Mouse (Mus musculus): ENCODE data around the gene Gng7.
"Not testable (repeated sequence)": the region's sequence is repeated elsewhere in the genome, so short reads cannot be mapped to it uniquely, and the experiment has no call there.

Gene Gng7

DNA sequence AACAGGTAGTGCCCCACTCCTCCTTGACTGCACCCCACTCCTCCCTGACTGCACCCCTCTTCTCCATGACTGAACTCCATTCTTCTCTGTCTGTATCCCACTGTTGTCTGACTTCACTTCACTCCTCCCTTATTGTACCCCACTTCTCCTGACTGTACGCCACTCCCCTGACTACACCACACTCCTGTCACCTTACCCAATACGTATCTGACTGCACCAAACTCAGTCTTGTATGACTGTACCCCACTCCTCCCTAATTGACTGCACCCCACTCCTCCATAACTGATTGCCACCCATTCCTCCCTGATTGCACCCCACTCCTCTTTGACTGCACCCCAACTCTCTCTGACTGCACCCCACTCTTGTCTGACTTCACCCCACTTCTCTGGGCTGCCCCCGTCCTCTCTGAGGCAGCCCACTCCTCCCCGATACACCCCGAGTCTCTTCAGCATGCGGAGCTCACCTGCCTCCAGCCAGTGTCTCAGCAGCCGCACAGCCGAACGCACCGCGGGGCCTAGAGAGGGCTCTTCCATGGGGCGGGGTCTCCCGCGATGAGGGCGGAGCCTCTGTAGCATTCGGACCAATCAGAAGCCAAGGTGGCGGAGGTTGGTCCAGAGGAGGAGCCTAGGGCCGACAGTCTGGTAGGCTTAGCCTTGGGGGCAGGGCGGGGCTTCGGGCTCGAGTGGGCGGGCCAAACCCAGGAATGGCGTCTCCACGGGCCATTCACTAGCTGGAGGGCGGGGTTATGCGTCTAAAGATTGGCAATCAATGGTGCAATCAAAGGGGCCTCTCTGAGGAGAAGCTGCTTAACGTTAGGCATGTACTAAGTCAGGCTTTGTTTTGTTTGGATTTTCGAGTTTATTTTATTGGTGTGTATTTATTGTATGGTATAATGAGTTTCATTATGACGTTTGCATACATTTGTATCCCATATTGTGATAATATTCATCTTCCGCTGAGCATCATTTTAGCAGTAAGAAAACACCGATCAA lies at the start of gene Gng7:
Gng7 (minus strand) TSS at position 553 of the 992 bp plus-strand sequence.
- DNase-seq (ENCODE audit: low spot score in 2 of 2) = peak; percentile 89 to 93

DNA sequence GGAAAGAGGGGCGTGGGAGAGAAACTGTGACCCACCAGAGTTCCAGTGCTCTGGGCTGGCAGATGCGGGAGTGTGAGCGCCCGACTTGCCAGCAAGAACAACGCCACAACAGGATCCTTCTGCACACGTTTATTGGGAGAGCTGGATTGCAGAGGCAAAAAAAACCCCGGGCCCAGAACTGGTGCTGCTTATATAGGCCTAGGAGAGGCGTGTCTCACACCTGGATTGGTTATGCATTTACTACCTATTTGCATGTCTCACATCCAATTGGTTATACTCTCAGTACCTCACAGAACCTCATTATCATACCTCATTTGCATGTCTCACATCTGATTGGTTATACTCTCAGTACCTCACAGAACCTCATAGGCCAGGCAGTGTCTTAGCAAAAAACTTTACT lies 49.8 kb upstream of the Gng7 start:
- not testable (repeated sequence) for DNase-seq (ENCODE audit: low spot score in 2 of 2)

GRCm38 (mm10) chr10:81062710-81063109 lies 48.0 kb upstream of the Gng7 start:
- no peak for DNase-seq (ENCODE audit: low spot score in 2 of 2)

- peak; percentile 98 to 99 for DNase-seq (ENCODE audit: low spot score in 2 of 2)
Measured at GRCm38 (mm10) chr10:81059603-81060543, 45.1 kb upstream of the Gng7 start, which contains the start of gene Sgta. Gene Sgta, minus strand, starts transcription at chr10:81060181.

DNA sequence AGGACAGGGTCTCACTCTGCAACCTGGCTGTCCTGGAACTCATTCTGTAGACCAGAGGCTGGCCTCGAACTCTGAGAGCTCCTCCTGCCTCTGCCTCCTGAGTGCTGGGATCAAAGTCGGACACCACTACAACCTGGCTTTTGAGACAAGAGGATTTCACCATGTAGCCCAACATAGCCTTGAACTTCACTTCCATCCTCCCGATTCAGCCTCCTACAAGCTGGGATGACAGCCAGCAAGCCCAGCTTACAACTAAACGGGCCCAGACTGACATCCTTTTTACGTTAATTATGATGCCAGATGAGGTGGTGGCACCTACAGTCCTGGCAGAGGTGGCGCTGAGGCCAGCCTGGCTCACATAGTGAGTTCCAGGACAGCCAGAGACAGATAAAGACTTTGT lies 44.2 kb upstream of the Gng7 start:
- DNase-seq (ENCODE audit: low spot score in 2 of 2) = no peak

- DNase-seq (ENCODE audit: low spot score in 2 of 2) = no peak
Measured at GRCm38 (mm10) chr10:81057406-81058130, 42.8 kb upstream of the Gng7 start.

GRCm38 (mm10) chr10:81055802-81056340 lies 41.1 kb upstream of the Gng7 start:
- not testable (repeated sequence) for DNase-seq (ENCODE audit: low spot score in 2 of 2)

DNA sequence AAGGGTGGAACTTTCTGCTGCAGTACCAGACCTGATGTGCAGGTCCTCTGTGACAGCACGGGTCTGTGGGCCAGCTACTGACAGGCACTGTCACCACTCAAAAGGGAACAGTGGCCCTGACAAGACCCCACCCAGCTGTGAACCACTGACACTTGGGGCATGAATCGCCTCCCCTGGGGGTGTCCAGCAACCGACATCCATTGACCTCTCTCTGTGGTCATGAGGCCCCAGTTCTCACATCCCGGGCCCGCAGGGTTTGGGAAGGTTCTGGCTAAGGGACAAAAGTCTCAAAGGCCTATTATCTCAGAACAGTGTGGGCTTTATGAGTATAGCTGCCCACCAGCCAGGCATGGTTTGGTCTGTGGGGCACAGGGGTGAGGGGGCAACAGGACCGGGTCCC lies 40.4 kb upstream of the Gng7 start:
- no peak for DNase-seq (ENCODE audit: low spot score in 2 of 2)

DNA sequence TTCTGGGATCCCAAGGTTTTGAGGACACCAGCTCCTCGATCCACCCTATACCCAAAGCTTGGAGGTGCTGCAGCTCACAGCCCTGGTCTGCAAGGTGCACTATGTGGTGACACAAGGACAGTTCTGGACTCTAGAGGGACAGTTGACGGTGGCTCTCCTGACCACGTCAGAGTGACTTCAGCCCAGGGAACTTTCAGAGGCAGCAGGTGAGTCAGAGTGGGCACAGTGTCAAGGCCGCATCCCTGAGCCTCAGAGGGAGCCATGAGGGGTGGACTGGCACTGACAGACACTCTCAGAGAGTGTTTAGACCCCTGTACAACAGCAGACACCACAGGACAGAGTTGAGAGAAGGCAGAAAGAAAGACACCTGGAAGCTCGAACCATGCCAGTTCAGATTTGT lies 37.8 kb upstream of the Gng7 start:
- DNase-seq (ENCODE audit: low spot score in 2 of 2) = no peak

DNA sequence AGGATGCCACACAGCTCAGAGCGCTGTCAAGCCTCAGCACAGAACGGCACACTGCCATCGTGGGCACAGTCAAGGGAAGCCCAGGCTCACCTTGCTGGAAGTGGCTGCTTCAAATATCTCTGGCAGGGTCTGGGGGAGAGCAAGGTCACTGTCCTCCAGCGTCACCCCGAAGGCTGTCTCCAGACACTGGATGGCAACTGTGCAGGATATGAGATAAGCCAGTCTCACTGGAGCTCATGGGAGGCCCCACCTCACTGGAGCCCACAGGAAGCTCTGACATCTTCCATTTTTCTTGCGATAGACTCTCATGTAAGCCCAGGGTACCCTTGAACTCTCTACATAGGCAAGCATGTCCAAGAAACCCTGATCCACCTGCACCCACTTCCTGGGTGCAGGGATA lies 36.4 kb upstream of the Gng7 start:
- DNase-seq (ENCODE audit: low spot score in 2 of 2) = no peak

GRCm38 (mm10) chr10:81050645-81051044 lies 35.9 kb upstream of the Gng7 start:
- no peak for DNase-seq (ENCODE audit: low spot score in 2 of 2)

DNA sequence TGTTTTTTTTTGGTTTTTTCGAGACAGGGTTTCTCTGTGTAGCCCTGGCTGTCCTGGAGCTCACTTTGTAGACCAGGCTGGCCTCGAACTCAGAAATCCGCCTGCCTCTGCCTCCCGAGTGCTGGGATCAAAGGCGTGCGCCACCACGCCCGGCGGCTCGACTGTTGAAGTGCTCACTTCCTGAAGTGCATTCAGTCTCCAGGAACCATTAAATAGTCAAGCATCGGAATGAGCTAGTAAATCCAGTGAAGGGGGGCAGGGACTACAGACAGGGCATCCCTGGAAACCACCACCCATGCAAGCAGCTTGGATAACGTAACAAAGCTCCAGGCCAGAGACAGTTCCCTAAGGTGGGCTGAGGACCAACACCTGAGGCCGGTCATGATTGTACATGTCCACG lies 30.5 kb upstream of the Gng7 start:
- DNase-seq (ENCODE audit: low spot score in 2 of 2) = not testable (repeated sequence)

DNA sequence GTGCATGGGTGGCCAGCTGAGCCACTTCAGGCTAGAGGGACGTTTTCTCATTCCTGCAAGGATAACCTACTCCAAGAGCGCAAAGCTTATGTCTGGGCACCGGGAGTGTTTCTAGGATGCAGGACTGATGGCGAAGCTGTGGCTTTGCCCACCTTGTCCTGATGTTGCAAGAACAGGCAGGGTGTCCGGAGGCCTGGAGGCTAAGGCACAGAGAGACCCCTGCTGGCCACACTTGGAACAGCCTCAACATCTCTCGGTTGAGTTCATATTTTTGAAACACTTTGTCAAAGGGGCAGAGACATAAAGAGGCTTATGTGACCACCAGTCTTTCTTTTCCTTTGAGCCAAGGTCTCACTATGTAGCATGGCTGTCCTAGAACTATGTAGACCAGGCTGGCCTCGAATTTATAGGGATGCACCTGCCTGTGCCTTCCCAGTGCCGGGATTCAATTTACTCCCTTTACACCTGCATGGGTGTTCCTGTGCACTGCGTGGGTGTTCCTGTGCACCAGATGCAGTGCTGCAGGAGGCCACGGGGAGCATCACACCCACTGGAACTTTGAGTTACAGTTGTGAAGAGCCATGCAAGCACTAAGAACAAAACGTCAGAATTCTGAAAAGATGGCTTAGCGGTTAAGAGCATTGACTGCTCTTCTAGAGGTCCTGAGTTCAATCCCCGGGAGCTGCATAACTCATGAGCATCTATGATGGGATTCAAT lies 26.9 kb upstream of the Gng7 start:
- DNase-seq (ENCODE audit: low spot score in 2 of 2) = peak; percentile 72 to 73

GRCm38 (mm10) chr10:81036988-81037580 lies 22.3 kb upstream of the Gng7 start, which contains the start of gene Slc39a3:
Gene Slc39a3, minus strand, starts transcription at chr10:81037426.
- peak; percentile 100 for DNase-seq (ENCODE audit: low spot score in 2 of 2)

GRCm38 (mm10) chr10:81036251-81036650 lies 21.5 kb upstream of the Gng7 start:
- DNase-seq (ENCODE audit: low spot score in 2 of 2) = no peak

DNA sequence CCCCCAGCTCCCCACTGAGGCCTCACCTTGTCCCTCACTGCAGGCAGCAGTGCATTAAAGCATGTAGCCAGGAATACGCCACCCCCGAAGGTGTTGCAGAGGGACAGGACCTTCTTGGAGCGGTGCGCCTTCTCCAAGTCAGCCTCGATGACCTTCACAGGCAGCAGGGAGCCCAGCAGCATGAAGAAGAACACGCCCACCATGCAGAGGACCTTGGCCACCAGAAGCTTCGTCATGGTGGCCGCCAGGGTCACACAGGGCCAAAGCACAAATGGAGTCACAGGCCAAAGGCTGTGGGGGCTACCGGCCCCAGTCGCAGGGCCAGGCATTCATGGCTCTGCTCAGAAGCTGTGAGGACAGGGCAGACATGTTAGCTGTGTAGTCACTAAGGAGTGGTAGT lies 18.8 kb upstream of the Gng7 start:
- no peak for DNase-seq (ENCODE audit: low spot score in 2 of 2)

DNA sequence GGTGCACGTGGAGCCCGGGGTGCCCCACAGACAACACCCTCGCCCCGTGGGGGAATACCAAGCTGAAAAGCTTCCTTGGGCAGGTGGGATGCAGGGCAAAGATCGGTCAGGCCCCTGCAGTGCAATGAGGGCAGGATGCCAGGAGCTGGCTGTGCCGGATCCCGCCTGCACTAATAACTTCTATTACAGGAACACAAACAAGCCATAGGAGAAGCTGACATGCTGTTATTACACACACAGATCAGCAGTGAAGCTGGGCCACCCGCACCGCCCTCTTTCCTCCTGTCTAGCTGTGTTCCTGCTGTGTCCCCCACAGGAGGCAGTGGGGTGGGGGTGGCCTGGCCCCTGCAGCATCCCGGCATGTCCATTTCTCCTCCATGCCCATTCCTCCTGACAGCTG lies 14.3 kb upstream of the Gng7 start:
- no peak for DNase-seq (ENCODE audit: low spot score in 2 of 2)

DNA sequence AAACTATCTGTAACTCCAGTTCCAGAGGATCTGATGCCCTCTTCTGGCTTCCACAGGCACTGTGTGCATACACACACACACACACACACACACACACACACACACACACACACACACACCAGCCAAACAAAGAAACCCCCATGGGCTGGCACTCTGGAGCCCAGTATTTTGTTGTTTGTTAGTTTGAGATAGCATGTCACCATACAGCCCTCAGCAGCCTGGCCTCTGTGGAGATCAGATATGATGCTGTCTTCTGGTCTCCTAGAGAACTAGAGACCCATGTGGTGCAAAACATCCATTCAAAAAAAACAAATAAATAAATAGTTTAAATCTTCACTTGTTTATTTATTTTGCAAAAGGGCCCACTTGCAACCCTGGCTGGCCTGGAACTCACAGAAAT lies 13.5 kb upstream of the Gng7 start:
- no peak for DNase-seq (ENCODE audit: low spot score in 2 of 2)

DNA sequence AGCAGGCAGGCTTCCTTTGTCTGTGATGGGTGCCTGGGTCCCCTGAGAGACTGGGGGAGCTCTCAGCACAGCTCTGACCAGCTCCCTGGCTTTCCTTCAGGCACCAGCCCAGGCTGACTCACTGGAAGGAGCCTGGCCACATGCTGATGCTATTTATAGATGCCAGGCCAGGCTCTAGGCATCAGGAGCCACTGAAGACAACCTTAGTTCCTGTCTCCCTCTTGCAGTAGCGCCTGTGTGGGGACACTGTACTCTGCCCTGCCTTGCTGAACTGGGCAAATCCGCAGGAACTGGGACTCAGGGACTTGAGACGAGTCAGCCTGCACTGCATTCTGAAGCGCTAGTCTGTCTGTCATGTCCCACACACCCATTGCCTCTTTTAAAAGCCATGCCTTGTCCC lies 12.6 kb upstream of the Gng7 start:
- no peak for DNase-seq (ENCODE audit: low spot score in 2 of 2)

GRCm38 (mm10) chr10:81026857-81027256 lies 12.1 kb upstream of the Gng7 start:
- no peak for DNase-seq (ENCODE audit: low spot score in 2 of 2)
